Mouse (Mus musculus) lung, postnatal 0 days (tissue): Measurements from ENCODE around the gene Nlrx1. TPM values are rescaled to one million over a fixed set of nuclear protein-coding genes. Genes with fewer than 3 reads are reported as not detected.

ENCODE experiments used
- ATAC-seq: fragments of 200-750 bp; cut with Nextera tagmentation; 2 replicates; pipeline ENCODE4 v1.8.0; 2017; ENCODE audit warnings: moderate library complexity
- DNase-seq: peaks from one replicate; pipeline ENCODE4 v3.0.0-alpha.2; 2016; ENCODE audit warnings: low spot score
- H3K27ac ChIP-seq: fragments of 300-500 bp; sonication (generic); 2 replicates; pipeline ENCODE4 v1.5.1; 2014; ENCODE audit warnings: antibody characterized with exemption, mild to moderate bottlenecking, low read length, mixed read lengths
- H3K27me3 ChIP-seq: fragments of 300-500 bp; sonication (generic); replicated peaks from 2 replicates; pipeline ENCODE4 v1.6.1; 2014; ENCODE audit warnings: low read length, mixed read lengths; ENCODE audit not compliant: insufficient read depth
- H3K36me3 ChIP-seq: fragments of 300-500 bp; sonication (generic); 2 replicates; pipeline ENCODE4 v1.6.1; 2014; ENCODE audit warnings: low read length, mixed read lengths; ENCODE audit not compliant: insufficient read depth
- H3K4me1 ChIP-seq: fragments of 300-500 bp; sonication (generic); 2 replicates; pipeline ENCODE4 v1.6.1; 2014; ENCODE audit warnings: antibody characterized with exemption, low read depth, low read length, mixed read lengths; ENCODE audit not compliant: insufficient read depth
- H3K4me2 ChIP-seq: fragments of 300-500 bp; sonication (generic); replicated peaks from 2 replicates; pipeline ENCODE4 v1.6.1; 2014; ENCODE audit warnings: low read depth, mild to moderate bottlenecking, low read length, moderate library complexity, mixed read lengths
- H3K4me3 ChIP-seq: fragments of 300-500 bp; sonication (generic); 2 replicates; pipeline ENCODE4 v1.5.1; 2014; ENCODE audit warnings: low read depth, low read length
- H3K9ac ChIP-seq: fragments of 300-500 bp; sonication (generic); replicated peaks from 2 replicates; pipeline ENCODE4 v1.6.1; 2014; ENCODE audit warnings: low read depth, mild to moderate bottlenecking
- H3K9me3 ChIP-seq: fragments of 300-500 bp; sonication (generic); 2 replicates; pipeline ENCODE4 v1.6.1; 2016; ENCODE audit warnings: low read length, mixed read lengths
- CTCF ChIP-seq: IDR thresholded peaks from 2 replicates; pipeline ENCODE4 v1.5.1; 2016; ENCODE audit warnings: antibody characterized with exemption, mild to moderate bottlenecking
- EP300 ChIP-seq: IDR thresholded peaks from 2 replicates; pipeline ENCODE4 v1.6.1; 2016; ENCODE audit warnings: antibody characterized with exemption, mild to moderate bottlenecking, control low read depth
- WGBS: fragments of 180-500 bp; shearing (Covaris S2); extraction: QIAGEN DNeasy Blood & Tissue Kit; methylation state at CpG from one replicate; pipeline ENCODE4 v1.1.7; 2014; 5-methylcytosine and 5-hydroxymethylcytosine counted together
- polyA plus RNA-seq: library from polyadenylated mRNA; unstranded; fragments of >200 nt; fragmentation: Nextera tagmentation; extraction: Ambion mirVana; gene quantifications from 2 replicates; pipeline ENCODE4 v1.2.1, GENCODE M21; 2015

Nlrx1 gene
- polyA plus RNA-seq, 1 experiment from 2014 or later: 10.1 TPM

DNA sequence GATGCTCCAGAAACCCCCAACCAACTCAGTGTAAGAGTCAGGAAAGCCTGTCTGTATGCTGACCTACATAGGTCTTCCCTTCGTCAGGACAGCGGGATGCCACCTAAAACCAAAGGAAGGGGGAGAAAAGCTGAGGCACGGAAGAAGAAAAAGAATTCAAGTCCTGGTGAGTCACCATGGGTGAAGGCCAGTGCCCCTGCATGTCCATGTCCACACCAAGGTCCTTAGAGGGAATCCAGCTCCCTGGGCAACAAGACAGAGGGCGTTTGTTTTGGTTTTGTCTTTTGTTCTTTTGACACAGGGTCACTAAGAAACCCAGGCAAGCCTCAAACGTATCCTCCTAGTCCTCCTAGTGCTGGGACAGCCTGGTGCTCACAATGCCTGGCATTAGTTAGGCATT lies 27.5 kb downstream of the Nlrx1 start:
- Histone ChIP-seq H3K4me3 (no peak overlapping the region), H3K4me1 (no peaks in the 10 kb centered on the region), H3K27ac (no peak overlapping the region), H3K9ac (no peak overlapping the region), H3K9me3 (no peaks in the 10 kb centered on the region), H3K27me3 (no peaks in the 10 kb centered on the region), H3K36me3 (no peaks in the 10 kb centered on the region), H3K4me2 (no peak overlapping the region)
- DNase-seq (no peak), ATAC-seq (no peak)
- 46% methylated on average over 5 of the region's 5 CpGs for WGBS
- TF ChIP-seq CTCF: no peak

DNA sequence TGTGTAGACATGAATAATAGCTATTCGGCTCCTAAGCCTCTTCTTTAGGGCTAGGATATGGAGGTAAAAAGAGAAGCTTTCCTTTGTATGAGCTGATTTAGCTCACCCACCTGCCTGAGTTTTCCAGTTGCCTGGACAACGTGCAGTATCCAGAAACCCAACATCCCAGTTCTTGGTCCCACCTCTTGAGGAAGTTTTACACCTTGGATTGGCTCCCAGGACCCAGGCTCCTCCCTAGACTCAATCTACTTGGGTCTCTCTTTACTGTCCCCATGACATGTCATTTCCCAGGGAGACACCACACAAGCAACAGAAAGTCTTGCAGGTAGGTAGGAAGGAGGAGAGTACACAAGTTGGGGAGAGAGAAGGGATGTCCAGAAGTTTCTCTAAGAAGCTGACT lies 28.0 kb downstream of the Nlrx1 start, which contains the start of gene Ccdc153:
Ccdc153 (plus strand) TSS at position 278 of the 400 bp plus-strand sequence.
- H3K4me2 ChIP-seq: no peak within 1 kb of the TSS
- no peaks in the 10 kb centered on the region for H3K9me3 ChIP-seq
- H3K4me3 ChIP-seq: no peak within 1 kb of the TSS
- no peak within 1 kb of the TSS for H3K9ac ChIP-seq
- TF ChIP-seq EP300 (no peak), CTCF (no peak)
- no peaks in the 10 kb centered on the region for H3K27me3 ChIP-seq
- no peak within 1 kb of the TSS for H3K27ac ChIP-seq
- 28% methylated on average over 2 of the region's 2 CpGs for WGBS
- DNase-seq (no peak), ATAC-seq (no peak)
- no peaks in the 10 kb centered on the region for H3K4me1 ChIP-seq
- no peaks in the 10 kb centered on the region for H3K36me3 ChIP-seq

- no peak overlapping the region for H3K4me2 ChIP-seq
- H3K9ac ChIP-seq: no peak overlapping the region
- no peaks in the 10 kb centered on the region for H3K9me3 ChIP-seq
- TF ChIP-seq CTCF (peak; percentile 81), EP300 (no peak)
- peak; percentile 66 for DNase-seq
- ATAC-seq: 0 out of 2 replicates have a peak, but pooled peaks have one; percentile 42
- no peak overlapping the region for H3K27ac ChIP-seq
- no peaks in the 10 kb centered on the region for H3K36me3 ChIP-seq
- H3K4me1 ChIP-seq: no peaks in the 10 kb centered on the region
- no peaks in the 10 kb centered on the region for H3K27me3 ChIP-seq
- WGBS: 3% methylated on average over 5 of the region's 5 CpGs
- H3K4me3 ChIP-seq: no peak overlapping the region
These were observed 29.0 kb downstream of the Nlrx1 start for GRCm38 (mm10) chr9:44239447-44239846.

- no peaks in the 10 kb centered on the region for H3K36me3 ChIP-seq
- no peak overlapping the region for H3K4me3 ChIP-seq
- H3K27me3 ChIP-seq: no peaks in the 10 kb centered on the region
- DNase-seq (no peak), ATAC-seq (no peak)
- TF ChIP-seq CTCF: no peak
- TF ChIP-seq EP300: no peak
- H3K9ac ChIP-seq: no peak overlapping the region
- no peak overlapping the region for H3K27ac ChIP-seq
- no peaks in the 10 kb centered on the region for H3K4me1 ChIP-seq
- 74% methylated on average over 17 of the region's 17 CpGs for WGBS
- no peak overlapping the region for H3K4me2 ChIP-seq
- H3K9me3 ChIP-seq: no peaks in the 10 kb centered on the region
These were observed 29.8 kb downstream of the Nlrx1 start for GRCm38 (mm10) chr9:44238501-44239190.

GRCm38 (mm10) chr9:44237128-44237527 lies 31.3 kb downstream of the Nlrx1 start:
- 71% methylated on average over 4 of the region's 4 CpGs for WGBS
- TF ChIP-seq CTCF: no peak
- no peak for TF ChIP-seq EP300
- no peaks in the 10 kb centered on the region for H3K27me3 ChIP-seq
- H3K36me3 ChIP-seq: no peaks in the 10 kb centered on the region
- H3K4me1 ChIP-seq: no peaks in the 10 kb centered on the region
- DNase-seq (no peak), ATAC-seq (no peak)
- no peaks in the 10 kb centered on the region for H3K9me3 ChIP-seq
- no peak overlapping the region for H3K9ac ChIP-seq
- H3K4me3 ChIP-seq: no peak overlapping the region
- no peak overlapping the region for H3K27ac ChIP-seq
- no peak overlapping the region for H3K4me2 ChIP-seq

GRCm38 (mm10) chr9:44236601-44237000 lies 31.8 kb downstream of the Nlrx1 start:
- 62% methylated on average over 4 of the region's 4 CpGs for WGBS
- no peak overlapping the region for H3K9ac ChIP-seq
- no peak for DNase-seq

More at GRCm38 (mm10) chr9:44236601-44237000, 31.8 kb downstream of the Nlrx1 start:
- Histone ChIP-seq H3K36me3 (no peaks in the 10 kb centered on the region), H3K4me2 (no peak overlapping the region), H3K4me1 (0 out of 2 replicates have a peak, but pooled peaks cover 5% of the 10 kb centered on the region), H3K27ac (no peak overlapping the region), H3K9me3 (no peaks in the 10 kb centered on the region), H3K4me3 (no peak overlapping the region), H3K27me3 (no peaks in the 10 kb centered on the region)
- TF ChIP-seq CTCF (no peak), EP300 (no peak)
- ATAC-seq: no peak
